Mouse (Mus musculus) heart, embryonic 15.5 days (tissue): ENCODE data around the gene Gjb5. TPM values are rescaled to one million over a fixed set of nuclear protein-coding genes. Genes with fewer than 3 reads are reported as not detected.
A peak's percentile ranks its signal among the peaks of the same experiment; 100 is the strongest.

Experiments
- ATAC-seq: fragments of 200-750 bp; cut with Nextera tagmentation; replicated peaks from 2 replicates; pipeline ENCODE4 v1.8.0; 2017; ENCODE audit warnings: low read depth, moderate TSS enrichment; ENCODE audit not compliant: insufficient number of reproducible peaks, insufficient read depth, low FRiP score
- H3K27ac ChIP-seq: fragments of 300-500 bp; sonication (generic); 2 replicates; pipeline ENCODE4 v1.5.1; 2015; ENCODE audit warnings: mild to moderate bottlenecking, inconsistent platforms
- H3K27me3 ChIP-seq: fragments of 300-500 bp; sonication (generic); 2 replicates; pipeline ENCODE4 v1.6.1; 2015; ENCODE audit warnings: inconsistent platforms
- H3K36me3 ChIP-seq: fragments of 300-500 bp; sonication (generic); 2 replicates; pipeline ENCODE4 v1.6.1; 2015; ENCODE audit warnings: mild to moderate bottlenecking, inconsistent platforms
- H3K4me1 ChIP-seq: fragments of 300-500 bp; sonication (generic); replicated peaks from 2 replicates; pipeline ENCODE4 v1.6.1; 2015; ENCODE audit warnings: inconsistent platforms
- H3K4me2 ChIP-seq: fragments of 300-500 bp; sonication (generic); 2 replicates; pipeline ENCODE4 v1.6.1; 2015; ENCODE audit warnings: inconsistent platforms, mild to moderate bottlenecking, moderate library complexity
- H3K4me3 ChIP-seq: fragments of 300-500 bp; sonication (generic); 2 replicates; pipeline ENCODE4 v1.5.1; 2015; ENCODE audit warnings: mild to moderate bottlenecking, inconsistent platforms
- H3K9ac ChIP-seq: fragments of 300-500 bp; sonication (generic); 2 replicates; pipeline ENCODE4 v1.6.1; 2015; ENCODE audit warnings: mild to moderate bottlenecking, inconsistent platforms
- H3K9me3 ChIP-seq: fragments of 300-500 bp; sonication (generic); replicated peaks from 2 replicates; pipeline ENCODE4 v1.6.1; 2016; ENCODE audit warnings: inconsistent platforms
- WGBS: fragments of 180-500 bp; shearing (Covaris S2); methylation state at CpG from one replicate; pipeline ENCODE4 v1.1.7; 2015; ENCODE audit warnings: mixed read lengths; 5-methylcytosine and 5-hydroxymethylcytosine counted together
- polyA plus RNA-seq: library from polyadenylated mRNA; unstranded; fragments of >200 nt; fragmentation: Nextera tagmentation; extraction: Ambion mirVana; gene quantifications from 2 replicates; pipeline ENCODE4 v1.2.1, GENCODE M21; 2015

The Gjb5 gene
- polyA plus RNA-seq, 1 experiment from 2014 or later = 0.34 TPM

DNA sequence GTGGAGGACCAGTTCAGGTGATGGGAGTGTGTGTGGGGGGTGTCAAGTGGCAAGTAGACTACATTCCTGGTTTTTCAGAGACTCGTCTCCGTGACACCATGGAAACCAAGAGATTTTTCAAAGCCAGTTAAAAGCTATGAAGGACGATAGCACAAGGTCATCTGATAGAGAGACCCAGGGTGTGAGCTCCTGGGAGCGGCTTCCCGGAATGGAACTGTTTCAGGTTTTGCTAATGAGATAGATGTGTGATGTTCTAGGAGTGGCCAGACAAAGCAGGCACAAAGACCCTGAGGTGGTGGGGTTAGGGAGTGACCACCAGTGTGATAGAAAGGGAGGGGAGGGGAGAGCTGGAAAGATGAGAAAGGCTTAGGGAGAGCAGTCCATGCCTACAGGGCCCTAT, 13.0 kb downstream of the Gjb5 start:
- H3K36me3 ChIP-seq = no peaks in the 10 kb centered on the region
- no peaks in the 10 kb centered on the region for H3K27me3 ChIP-seq
- H3K27ac ChIP-seq = no peak overlapping the region
- ATAC-seq = no peak
- 68% methylated on average over 5 of the region's 5 CpGs for WGBS
- H3K4me2 ChIP-seq = no peak overlapping the region
- no peaks in the 10 kb centered on the region for H3K9me3 ChIP-seq
- H3K4me1 ChIP-seq = no peaks in the 10 kb centered on the region
- no peak overlapping the region for H3K4me3 ChIP-seq
- no peak overlapping the region for H3K9ac ChIP-seq

DNA sequence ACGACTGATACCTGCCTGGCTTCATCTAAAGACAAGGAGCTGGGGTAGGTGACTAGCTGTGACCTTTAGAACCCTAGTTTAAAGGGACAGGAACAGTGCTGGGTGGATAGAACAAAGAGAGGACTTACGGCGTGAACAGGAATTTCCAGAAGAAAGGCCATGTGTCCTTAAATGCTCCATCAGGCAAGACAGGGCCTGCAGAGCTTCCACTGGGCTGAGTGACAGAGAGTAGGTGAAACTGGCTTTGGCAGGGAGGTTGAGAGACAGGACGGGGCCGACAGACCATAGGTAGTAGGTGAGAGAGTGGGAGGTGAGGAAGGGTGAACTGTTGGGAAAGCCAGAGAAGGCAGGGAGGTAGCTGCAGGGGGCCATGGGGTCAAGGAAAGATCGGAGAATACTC, 16.6 kb downstream of the Gjb5 start:
- Histone ChIP-seq H3K27ac (no peak overlapping the region), H3K27me3 (no peaks in the 10 kb centered on the region), H3K9me3 (no peaks in the 10 kb centered on the region), H3K36me3 (no peaks in the 10 kb centered on the region), H3K4me1 (no peaks in the 10 kb centered on the region), H3K4me2 (no peak overlapping the region), H3K4me3 (no peak overlapping the region), H3K9ac (no peak overlapping the region)
- WGBS = 49% methylated on average over 6 of the region's 6 CpGs
- no peak for ATAC-seq

DNA sequence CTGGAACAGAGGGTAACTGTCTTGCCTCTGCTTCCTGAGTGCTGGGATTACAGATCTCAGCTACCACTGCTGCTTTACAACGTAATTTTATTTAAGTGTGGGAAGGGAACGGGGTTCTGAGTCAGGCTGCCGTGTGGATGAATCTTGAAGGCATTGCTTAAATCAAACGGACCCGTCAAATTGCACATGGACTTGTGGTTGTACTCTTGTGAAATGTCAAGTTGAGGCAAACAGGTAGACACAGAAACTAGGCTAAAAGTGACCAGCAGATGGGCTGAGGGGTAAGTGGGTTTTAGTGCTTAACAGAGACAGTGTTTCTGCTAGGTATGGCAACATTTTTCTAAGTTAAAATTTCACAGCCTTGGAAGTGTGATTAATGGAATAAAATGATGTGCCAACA, 20.3 kb downstream of the Gjb5 start:
- Histone ChIP-seq H3K9me3 (no peaks in the 10 kb centered on the region), H3K4me1 (no peaks in the 10 kb centered on the region), H3K4me2 (no peak overlapping the region), H3K27ac (no peak overlapping the region), H3K27me3 (peaks cover 8% of the 10 kb centered on the region), H3K9ac (no peak overlapping the region), H3K4me3 (no peak overlapping the region), H3K36me3 (no peaks in the 10 kb centered on the region)
- 84% methylated on average over 5 of the region's 5 CpGs for WGBS
- no peak for ATAC-seq

DNA sequence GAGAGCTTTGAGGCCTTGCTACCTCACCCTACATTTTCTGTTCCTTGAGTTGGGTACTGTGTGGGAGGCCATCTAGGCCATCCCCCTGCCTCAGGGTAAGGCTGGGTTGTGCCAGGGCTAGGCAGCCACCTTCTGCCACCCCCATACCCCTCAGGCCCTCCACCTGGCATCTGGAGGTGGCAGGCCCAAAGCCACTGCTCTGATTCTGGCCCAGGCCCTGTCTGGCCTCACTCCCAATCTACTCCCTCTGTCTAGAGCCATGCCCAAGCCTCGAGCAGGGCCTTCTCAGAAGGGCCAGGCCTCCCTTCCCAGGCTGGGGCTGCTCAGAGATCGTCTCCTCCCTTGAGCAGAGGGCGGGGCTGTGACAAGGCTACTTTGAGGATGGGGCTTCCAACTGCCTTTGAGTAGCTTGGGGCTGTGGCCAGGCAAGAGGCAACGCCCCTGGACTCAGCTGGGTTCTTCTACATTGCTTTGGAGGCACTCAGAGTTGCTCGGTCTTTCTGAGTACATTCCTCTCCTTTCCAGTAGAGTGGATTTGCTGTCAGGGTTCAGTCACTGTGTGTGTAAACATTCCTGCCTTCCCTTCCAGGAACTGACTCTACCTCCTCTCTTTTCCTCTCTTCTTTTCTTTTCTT, 23.0 kb downstream of the Gjb5 start:
- WGBS = 37% methylated on average over 5 of the region's 5 CpGs
- H3K4me3 ChIP-seq = no peak overlapping the region
- peaks cover 34% of the 10 kb centered on the region for H3K27me3 ChIP-seq
- ATAC-seq = no peak
- no peaks in the 10 kb centered on the region for H3K9me3 ChIP-seq
- no peak overlapping the region for H3K9ac ChIP-seq
- H3K4me1 ChIP-seq = peaks cover 11% of the 10 kb centered on the region
- H3K4me2 ChIP-seq = no peak overlapping the region
- H3K36me3 ChIP-seq = no peaks in the 10 kb centered on the region
- no peak overlapping the region for H3K27ac ChIP-seq

DNA sequence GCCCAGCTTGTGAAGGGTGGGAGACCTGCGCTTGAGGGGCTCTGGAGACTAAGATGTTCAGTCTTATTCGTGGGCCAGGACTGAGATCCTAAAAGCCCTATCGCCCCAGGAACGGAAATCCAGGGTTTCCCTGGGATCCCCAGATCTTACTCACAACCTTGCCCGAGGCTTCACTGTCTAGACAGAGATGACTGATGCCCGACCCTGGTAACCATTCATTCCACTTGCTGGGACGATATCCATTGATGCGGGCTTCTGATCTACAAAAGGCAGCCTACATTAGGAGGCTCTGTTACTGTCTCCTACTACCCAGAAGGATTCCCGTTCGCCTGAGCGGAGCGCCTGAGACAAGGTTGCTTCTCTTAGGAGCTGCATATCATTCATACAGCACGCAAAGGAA, 26.8 kb downstream of the Gjb5 start:
- H3K36me3 ChIP-seq = no peaks in the 10 kb centered on the region
- no peak overlapping the region for H3K4me3 ChIP-seq
- H3K27ac ChIP-seq = no peak overlapping the region
- ATAC-seq = no peak
- no peaks in the 10 kb centered on the region for H3K9me3 ChIP-seq
- no peak overlapping the region for H3K9ac ChIP-seq
- WGBS = 23% methylated on average over 13 of the region's 13 CpGs
- H3K27me3 ChIP-seq = peaks cover 69% of the 10 kb centered on the region
- peaks cover 17% of the 10 kb centered on the region for H3K4me1 ChIP-seq
- H3K4me2 ChIP-seq = no peak overlapping the region

DNA sequence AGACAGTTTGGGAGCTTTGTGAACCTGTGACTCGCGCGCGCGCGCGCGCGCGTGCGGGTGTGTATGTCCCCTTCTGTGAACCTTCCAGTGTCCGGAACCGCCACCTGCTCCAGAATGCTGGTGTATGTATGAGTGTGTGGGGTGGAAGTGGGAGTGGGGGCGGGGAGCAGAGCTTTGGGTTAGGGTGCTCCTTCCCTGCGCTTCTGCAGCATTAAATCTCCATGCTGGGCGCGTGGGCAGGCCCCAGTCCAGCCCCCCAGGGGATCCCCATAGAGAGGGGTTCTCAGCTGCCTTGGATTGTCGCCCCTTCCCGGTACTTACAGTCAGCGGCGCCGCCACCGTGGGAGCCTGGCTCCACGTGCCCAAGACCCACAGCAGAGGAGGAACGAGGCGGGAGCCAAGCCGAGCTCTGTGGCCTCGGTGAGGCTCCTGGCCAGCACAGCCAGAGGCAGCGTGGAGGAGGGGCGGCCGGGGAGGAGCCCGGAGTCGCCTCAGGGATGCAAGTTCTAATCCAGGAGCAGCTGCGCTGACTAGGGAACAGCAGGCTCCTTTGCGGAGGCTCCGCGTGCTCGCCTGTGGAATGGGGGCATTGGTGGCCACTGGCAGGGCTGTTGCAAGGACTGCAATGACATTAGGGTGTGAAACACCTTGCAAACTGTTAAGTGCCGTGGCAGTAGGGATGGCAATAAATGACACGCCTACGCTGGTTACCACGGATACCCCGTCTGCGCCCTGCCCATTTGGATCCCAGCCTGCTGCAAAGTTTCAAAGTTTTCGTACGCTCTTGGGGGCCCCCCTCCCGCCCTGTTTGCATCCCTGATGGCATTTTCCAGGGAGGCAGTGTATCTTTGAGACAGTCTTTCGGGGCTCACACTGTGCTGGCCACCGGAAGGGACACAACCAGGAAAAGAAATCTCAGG, 27.5 kb downstream of the Gjb5 start, which contains the start of gene Gjb3:
TSS of gene Gjb3 (minus strand) at position 664 of the 920 bp plus-strand sequence.
- no peaks in the 10 kb centered on the region for H3K36me3 ChIP-seq
- H3K4me1 ChIP-seq = peaks cover 17% of the 10 kb centered on the region
- no peaks in the 10 kb centered on the region for H3K9me3 ChIP-seq
- peak within 1 kb of the TSS; percentile 28 for H3K4me3 ChIP-seq
- WGBS = 2% methylated on average over 49 of the region's 49 CpGs
- ATAC-seq = no peak
- no peak within 1 kb of the TSS for H3K9ac ChIP-seq
- peaks cover 76% of the 10 kb centered on the region for H3K27me3 ChIP-seq
- H3K27ac ChIP-seq = no peak within 1 kb of the TSS
- peak within 1 kb of the TSS; percentile 60 for H3K4me2 ChIP-seq

DNA sequence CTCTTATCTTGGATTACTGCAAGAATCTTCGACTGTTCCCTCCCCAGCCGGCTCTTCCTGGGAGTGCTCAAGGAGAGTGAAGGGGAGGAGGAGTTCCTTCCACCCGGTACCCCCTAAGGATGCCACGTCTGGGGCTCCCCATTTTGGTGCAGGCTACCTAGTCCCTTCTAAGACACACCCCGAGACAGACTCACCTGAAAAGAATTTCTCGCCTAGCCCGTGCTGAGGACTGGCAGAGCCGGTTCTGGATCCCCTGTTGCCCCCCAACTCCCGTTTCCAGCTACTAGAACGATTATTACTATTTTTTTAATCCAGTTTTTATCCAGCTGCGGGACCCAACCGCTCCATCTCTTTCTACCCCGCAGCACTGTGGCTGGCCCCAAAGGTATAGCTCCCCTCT, 28.2 kb downstream of the Gjb5 start:
- 1% methylated on average over 13 of the region's 13 CpGs for WGBS
- no peak for ATAC-seq
- no peak overlapping the region for H3K9ac ChIP-seq
- H3K27me3 ChIP-seq = peaks cover 82% of the 10 kb centered on the region
- H3K4me2 ChIP-seq = peak overlapping the region; percentile 60
- H3K4me1 ChIP-seq = peaks cover 17% of the 10 kb centered on the region
- no peaks in the 10 kb centered on the region for H3K36me3 ChIP-seq
- H3K4me3 ChIP-seq = peak overlapping the region; percentile 28
- H3K27ac ChIP-seq = no peak overlapping the region
- H3K9me3 ChIP-seq = no peaks in the 10 kb centered on the region

DNA sequence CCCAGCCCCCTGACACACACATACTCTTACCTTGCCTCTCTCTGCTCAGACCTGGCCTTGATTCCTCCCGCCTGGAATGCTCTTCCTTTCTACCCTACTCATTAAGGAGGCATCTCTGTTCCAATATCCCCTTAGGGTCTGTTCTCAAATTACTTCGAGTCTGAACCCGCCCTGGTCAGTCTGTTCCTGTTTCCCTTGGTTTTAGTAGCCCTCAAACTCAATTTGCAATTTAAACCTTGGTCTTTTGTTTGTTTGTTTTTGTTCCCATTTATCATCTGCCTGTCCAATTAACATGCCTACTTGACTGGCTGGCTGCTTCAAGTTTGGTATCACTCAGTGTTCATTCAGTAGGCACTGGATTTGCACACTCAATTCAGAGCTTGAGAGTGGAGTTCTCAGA, 28.9 kb downstream of the Gjb5 start:
- Histone ChIP-seq H3K4me2 (no peak overlapping the region), H3K4me1 (peaks cover 17% of the 10 kb centered on the region), H3K36me3 (no peaks in the 10 kb centered on the region), H3K9me3 (no peaks in the 10 kb centered on the region), H3K9ac (no peak overlapping the region), H3K27ac (no peak overlapping the region), H3K27me3 (peaks cover 79% of the 10 kb centered on the region), H3K4me3 (no peak overlapping the region)
- no peak for ATAC-seq
- WGBS = 18% methylated on average over 3 of the region's 3 CpGs

DNA sequence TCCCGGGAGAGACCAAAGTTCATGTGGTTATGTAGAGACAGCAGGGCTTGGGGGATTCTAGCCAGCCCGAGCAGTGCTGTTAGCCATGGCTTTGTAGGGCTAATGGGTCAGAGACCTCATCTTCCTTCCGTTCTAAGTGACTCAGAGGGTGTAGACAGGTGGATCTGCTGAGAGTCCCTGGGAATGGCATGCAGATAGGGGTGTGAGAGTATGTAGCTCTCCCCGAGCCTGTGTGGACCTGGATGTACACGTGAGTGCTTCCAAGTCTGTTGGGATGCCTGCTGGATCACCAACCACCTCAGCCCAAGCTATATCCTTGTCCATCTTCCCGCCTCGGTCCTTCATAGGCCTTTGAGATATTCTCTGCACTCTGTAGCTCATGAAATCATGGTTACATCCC, 29.6 kb downstream of the Gjb5 start:
- H3K9me3 ChIP-seq = no peaks in the 10 kb centered on the region
- WGBS = 47% methylated on average over 7 of the region's 7 CpGs
- no peak overlapping the region for H3K4me2 ChIP-seq
- no peak overlapping the region for H3K4me3 ChIP-seq
- ATAC-seq = no peak
- no peak overlapping the region for H3K27ac ChIP-seq
- no peaks in the 10 kb centered on the region for H3K36me3 ChIP-seq
- H3K9ac ChIP-seq = no peak overlapping the region
- peaks cover 17% of the 10 kb centered on the region for H3K4me1 ChIP-seq
- H3K27me3 ChIP-seq = peaks cover 78% of the 10 kb centered on the region

DNA sequence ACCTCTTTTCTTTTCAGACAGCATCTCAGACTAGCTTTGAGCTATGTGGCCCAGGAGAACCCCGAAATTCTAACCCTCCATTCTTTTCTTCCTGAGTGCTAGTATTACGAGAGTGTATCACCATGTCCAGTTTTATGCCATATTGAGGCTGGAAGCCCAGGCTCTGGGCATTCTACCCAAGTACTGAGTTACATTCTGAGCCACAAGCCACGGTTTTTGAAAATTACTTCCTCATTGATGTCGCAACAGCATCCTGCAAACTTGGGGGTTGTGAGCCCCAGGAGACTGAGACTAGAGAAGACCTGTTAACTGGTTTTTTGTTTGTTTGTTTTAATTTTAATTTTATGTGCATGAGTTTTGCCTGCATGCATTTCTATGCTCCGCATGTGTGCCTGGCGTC, 30.2 kb downstream of the Gjb5 start:
- peaks cover 17% of the 10 kb centered on the region for H3K4me1 ChIP-seq

DNA sequence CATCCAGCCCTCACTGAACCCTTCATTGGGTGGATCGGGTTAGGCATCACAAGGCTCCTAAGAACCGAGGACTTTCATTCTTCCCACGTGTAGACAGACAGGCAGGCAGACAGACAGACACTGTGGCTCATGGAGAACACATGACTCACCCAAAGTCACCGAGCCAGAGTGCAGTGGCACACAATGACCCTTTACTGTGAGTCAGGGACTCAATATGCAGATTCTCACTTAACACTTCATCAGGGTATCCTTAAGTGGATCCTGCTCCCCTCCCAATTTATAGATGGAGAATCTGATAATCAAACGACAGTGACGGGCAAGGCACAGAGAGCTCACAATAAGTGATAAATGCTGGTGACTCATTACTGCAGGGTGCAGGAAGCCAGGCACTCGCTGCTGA, 30.7 kb downstream of the Gjb5 start:
- peaks cover 71% of the 10 kb centered on the region for H3K27me3 ChIP-seq
- 26% methylated on average over 7 of the region's 7 CpGs for WGBS
- ATAC-seq = no peak
- H3K9me3 ChIP-seq = no peaks in the 10 kb centered on the region
- H3K4me1 ChIP-seq = peaks cover 17% of the 10 kb centered on the region
- no peak overlapping the region for H3K4me2 ChIP-seq
- H3K36me3 ChIP-seq = no peaks in the 10 kb centered on the region
- H3K4me3 ChIP-seq = no peak overlapping the region
- no peak overlapping the region for H3K9ac ChIP-seq
- no peak overlapping the region for H3K27ac ChIP-seq

More for the DNA sequence above, 30.2 kb downstream of the Gjb5 start:
- Histone ChIP-seq H3K4me2 (no peak overlapping the region), H3K9me3 (no peaks in the 10 kb centered on the region), H3K27ac (no peak overlapping the region), H3K36me3 (no peaks in the 10 kb centered on the region), H3K4me3 (no peak overlapping the region), H3K27me3 (peaks cover 75% of the 10 kb centered on the region), H3K9ac (no peak overlapping the region)
- no peak for ATAC-seq
- 58% methylated on average over 6 of the region's 6 CpGs for WGBS
